8 mouse cellular contexts compared by ENCODE assay signal in the genomic region with DNA sequence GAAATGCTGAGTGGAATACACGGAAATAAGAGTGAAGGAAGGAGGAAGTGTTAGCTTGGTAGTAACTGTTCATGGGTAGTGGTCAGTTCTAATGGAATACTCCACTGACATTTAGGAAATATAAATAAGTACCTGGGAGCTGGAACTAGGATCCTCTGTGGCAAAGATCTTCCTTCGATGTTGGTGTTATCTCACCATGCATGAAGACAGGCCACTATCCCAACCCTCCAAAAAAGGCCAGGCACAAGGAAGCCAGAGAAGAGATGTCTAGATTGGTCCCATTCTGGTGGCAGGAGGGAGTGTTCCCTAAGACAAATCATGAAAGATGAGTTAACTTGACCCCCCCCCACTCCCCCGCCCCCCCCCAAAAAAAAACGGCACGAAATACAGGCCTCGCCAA. TPM values are rescaled to one million over a fixed set of nuclear protein-coding genes. Genes with fewer than 3 reads are reported as not detected.
A peak's percentile ranks its signal among the peaks of the same experiment; 100 is the strongest.
DNase-seq lines count a peak whose midpoint lies in the region; ATAC-seq and TF ChIP-seq lines count a peak whose summit lies in the region.

No protein-coding gene starts in this region.

- 11% methylated on average over 6 of the region's 6 CpGs for WGBS in lung, embryonic 15.5 days
- 10% methylated on average over 6 of the region's 6 CpGs for WGBS in intestine, postnatal 0 days
- 21% methylated on average over 6 of the region's 6 CpGs for WGBS in neural tube, embryonic 15.5 days

- no peaks in the 10 kb centered on the region for H3K36me3 ChIP-seq in lung, embryonic 15.5 days
- H3K36me3 ChIP-seq in intestine, postnatal 0 days (ENCODE audit: control insufficient read depth, insufficient read depth): no peaks in the 10 kb centered on the region
- no peaks in the 10 kb centered on the region for H3K36me3 ChIP-seq in neural tube, embryonic 15.5 days

- peak overlapping the region; percentile 69 for H3K4me2 ChIP-seq in lung, embryonic 15.5 days
- H3K4me2 ChIP-seq in intestine, postnatal 0 days (replicated peaks; ENCODE audit: low read depth): peak overlapping the region; percentile 78
- peak overlapping the region; percentile 64 for H3K4me2 ChIP-seq in neural tube, embryonic 15.5 days

- peaks cover 30% of the 10 kb centered on the region for H3K4me1 ChIP-seq in lung, embryonic 15.5 days
- no peaks in the 10 kb centered on the region for H3K4me1 ChIP-seq in embryonic fibroblast, embryonic 13.5 days (ENCODE audit: control insufficient read depth, insufficient read depth, low read length)
- peaks cover 7% of the 10 kb centered on the region for H3K4me1 ChIP-seq in intestine, postnatal 0 days (replicated peaks; ENCODE audit: control insufficient read depth, insufficient read depth, low read length)
- H3K4me1 ChIP-seq in neural tube, embryonic 15.5 days: peaks cover 28% of the 10 kb centered on the region

- H3K27me3 ChIP-seq in lung, embryonic 15.5 days: no peaks in the 10 kb centered on the region
- H3K27me3 ChIP-seq in intestine, postnatal 0 days (replicated peaks; ENCODE audit: control insufficient read depth, insufficient read depth, low read length): no peaks in the 10 kb centered on the region
- H3K27me3 ChIP-seq in neural tube, embryonic 15.5 days (replicated peaks): no peaks in the 10 kb centered on the region

- peak overlapping the region; percentile 60 for H3K4me3 ChIP-seq in lung, embryonic 15.5 days
- peak overlapping the region; percentile 38 for H3K4me3 ChIP-seq in embryonic fibroblast, embryonic 13.5 days (ENCODE audit: insufficient read depth, low read length)
- peak overlapping the region; percentile 68 for H3K4me3 ChIP-seq in intestine, postnatal 0 days (ENCODE audit: low read depth, low read length)
- H3K4me3 ChIP-seq in neural tube, embryonic 15.5 days (replicated peaks): peak overlapping the region; percentile 80

- no peak for DNase-seq in lung, postnatal 10 days
- DNase-seq in gastrocnemius, adult 18-20 months (ENCODE audit: low spot score): no peak
- DNase-seq in testis, postnatal 10 days (ENCODE audit: low spot score): no peak
- no peak for DNase-seq in left cerebral cortex, postnatal 36 days (ENCODE audit: low spot score in 2 of 2)

- no peak for TF ChIP-seq CTCF in embryonic fibroblast, embryonic 13.5 days (IDR thresholded peaks at IDR 0.05; ENCODE audit: borderline replicate concordance, insufficient read depth, low read length)
- no peak for TF ChIP-seq CTCF in intestine, postnatal 0 days (IDR thresholded peaks at IDR 0.05; ENCODE audit: low read depth)

- no peaks in the 10 kb centered on the region for H3K9me3 ChIP-seq in lung, embryonic 15.5 days
- H3K9me3 ChIP-seq in intestine, postnatal 0 days (ENCODE audit: control insufficient read depth): no peaks in the 10 kb centered on the region
- no peaks in the 10 kb centered on the region for H3K9me3 ChIP-seq in neural tube, embryonic 15.5 days (replicated peaks)

- peak overlapping the region; percentile 43 for H3K9ac ChIP-seq in lung, embryonic 15.5 days
- peak overlapping the region; percentile 81; the same call in 1 of the 2 replicates for H3K9ac ChIP-seq in intestine, postnatal 0 days (ENCODE audit: low read depth, low read length)
- H3K9ac ChIP-seq in neural tube, embryonic 15.5 days (replicated peaks): peak overlapping the region; percentile 88

- no peak for ATAC-seq in lung, embryonic 15.5 days (ENCODE audit: borderline replicate concordance, extremely low read depth, low FRiP score, low TSS enrichment)
- ATAC-seq in intestine, postnatal 0 days: no peak
- ATAC-seq in neural tube, embryonic 15.5 days (ENCODE audit: low FRiP score): peak; percentile 1; the same call in 1 of the 2 replicates

- intact Hi-C loops in left cerebral cortex, postnatal 36 days (cut with DNase I): loop anchor here (5.0 kb wide), 3 partner anchors 34 to 59 kb away; no protein-coding TSS in a partner anchor

- no peak for TF ChIP-seq POLR2A in embryonic fibroblast, embryonic 13.5 days (IDR thresholded peaks at IDR 0.05; ENCODE audit: low read depth, low read length)

- H3K27ac ChIP-seq in lung, embryonic 15.5 days: peak overlapping the region; percentile 98
- H3K27ac ChIP-seq in embryonic fibroblast, embryonic 13.5 days (ENCODE audit: insufficient read depth, low read length): peak overlapping the region; percentile 80
- peak overlapping the region; percentile 97 for H3K27ac ChIP-seq in intestine, postnatal 0 days (ENCODE audit: low read depth, low read length)
- peak overlapping the region; percentile 99 for H3K27ac ChIP-seq in neural tube, embryonic 15.5 days (replicated peaks)

RNA-seq across cellular contexts. Expression of gene Sypl, which starts 0.6 kb away (rescaled TPM):
- 156 and 164 TPM in 2 replicates for polyA plus RNA-seq in lung, embryonic 15.5 days (2015; fragmentation: Nextera tagmentation; extraction: Ambion mirVana)
- 125 and 133 TPM in 2 replicates for polyA plus RNA-seq in embryonic fibroblast, embryonic 13.5 days (2011; ENCODE audit: insufficient read length, low read depth, missing spikeins)
- 176 and 181 TPM in 2 replicates for polyA plus RNA-seq in intestine, postnatal 0 days (2015; fragmentation: Nextera tagmentation; extraction: Ambion mirVana)
- polyA plus RNA-seq in neural tube, embryonic 15.5 days (2015; fragmentation: Nextera tagmentation; extraction: Ambion mirVana): 39.2 and 57.1 TPM in 2 replicates
- 100 to 1,000 TPM; 168 to 201 TPM for total RNA-seq in gastrocnemius, adult 18-20 months (2021)
- total RNA-seq in left cerebral cortex, postnatal 36 days (2021): 10 to 100 TPM; 34.9 to 37.2 TPM
